Mouse (Mus musculus) stomach, embryonic 14.5 days (tissue): ENCODE measurements around the gene Adprh. TPM values are rescaled to one million over a fixed set of nuclear protein-coding genes. Genes with fewer than 3 reads are reported as not detected.

Experiments used
- ATAC-seq: fragments of 200-750 bp; cut with Nextera tagmentation; 2 replicates; pipeline ENCODE4 v1.8.0; 2017; ENCODE audit warnings: low read depth, moderate TSS enrichment; ENCODE audit not compliant: insufficient number of reproducible peaks, insufficient read depth, low FRiP score
- H3K27ac ChIP-seq: fragments of 300-500 bp; sonication (generic); 2 replicates; pipeline ENCODE4 v1.5.1; 2014; ENCODE audit warnings: mild to moderate bottlenecking, low read length, moderate library complexity, mixed read lengths
- H3K27me3 ChIP-seq: fragments of 300-500 bp; sonication (generic); 2 replicates; pipeline ENCODE4 v1.6.1; 2014; ENCODE audit warnings: low read length, control low read depth, mixed read lengths; ENCODE audit not compliant: control insufficient read depth, insufficient read depth
- H3K36me3 ChIP-seq: fragments of 300-500 bp; sonication (generic); 2 replicates; pipeline ENCODE4 v1.6.1; 2014; ENCODE audit warnings: mild to moderate bottlenecking, control low read depth, low read length, moderate library complexity, mixed read lengths; ENCODE audit not compliant: control insufficient read depth, insufficient read depth
- H3K4me1 ChIP-seq: fragments of 300-500 bp; sonication (generic); 2 replicates; pipeline ENCODE4 v1.6.1; 2014; ENCODE audit warnings: low read length, control low read depth, mixed read lengths; ENCODE audit not compliant: control insufficient read depth, insufficient read depth
- H3K4me2 ChIP-seq: fragments of 300-500 bp; sonication (generic); replicated peaks from 2 replicates; pipeline ENCODE4 v1.6.1; 2014; ENCODE audit warnings: low read depth, low read length, control low read depth
- H3K4me3 ChIP-seq: fragments of 300-500 bp; sonication (generic); 2 replicates; pipeline ENCODE4 v1.5.1; 2014; ENCODE audit warnings: low read depth, low read length, control low read depth
- H3K9ac ChIP-seq: fragments of 300-500 bp; sonication (generic); replicated peaks from 2 replicates; pipeline ENCODE4 v1.6.1; 2014; ENCODE audit warnings: low read depth, mild to moderate bottlenecking, control low read depth, low read length, moderate library complexity, mixed read lengths
- H3K9me3 ChIP-seq: fragments of 300-500 bp; sonication (generic); 2 replicates; pipeline ENCODE4 v1.6.1; 2016; ENCODE audit warnings: low read depth, low read length, control low read depth; ENCODE audit not compliant: control insufficient read depth
- WGBS: fragments of 180-500 bp; shearing (Covaris S2); extraction: QIAGEN DNeasy Blood & Tissue Kit; methylation state at CpG from one replicate; pipeline ENCODE4 v1.1.7; 2014; 5-methylcytosine and 5-hydroxymethylcytosine counted together
- polyA plus RNA-seq: library from polyadenylated mRNA; unstranded; fragments of >200 nt; fragmentation: Nextera tagmentation; extraction: Ambion mirVana; gene quantifications from 2 replicates; pipeline ENCODE4 v1.2.1, GENCODE M21; 2014

Gene Adprh
- polyA plus RNA-seq, 1 experiment from 2014 or later, result 93.6 TPM

DNA sequence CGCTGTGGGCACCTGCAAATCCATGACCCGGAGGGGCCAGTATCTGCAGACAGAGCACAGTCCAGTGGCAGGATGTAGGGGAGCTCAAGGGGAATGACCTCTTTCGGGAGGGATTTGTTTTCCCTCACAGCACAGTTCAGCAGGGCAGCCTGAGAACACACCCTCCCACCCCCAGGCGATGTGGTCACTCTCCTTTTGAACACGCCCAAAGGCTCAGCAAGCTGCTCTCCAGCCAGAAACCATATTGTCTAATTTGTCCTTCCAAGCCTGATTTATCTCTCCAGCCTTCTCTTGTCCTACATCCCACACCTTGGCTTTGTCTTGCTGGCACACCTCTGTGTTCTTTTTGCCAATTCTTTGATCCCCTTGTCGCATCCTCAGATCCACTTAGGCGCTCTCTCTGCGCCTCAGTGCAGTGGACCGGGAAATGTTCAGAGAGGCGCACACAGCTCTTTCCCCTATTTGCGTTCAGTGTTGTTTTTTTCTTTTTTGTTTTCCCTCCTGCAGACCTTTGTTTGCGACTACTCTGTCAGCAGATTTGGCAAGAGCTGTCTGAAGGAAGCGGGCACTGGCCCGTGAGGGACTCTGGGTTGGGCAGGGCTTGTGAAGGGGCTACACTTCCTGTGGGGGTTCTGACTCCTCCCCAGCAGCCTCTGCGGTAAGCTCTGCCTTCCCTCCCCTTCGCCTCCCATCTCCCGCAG lies 52.8 kb downstream of the Adprh start:
- WGBS, result 21% methylated on average over 17 of the region's 17 CpGs
- H3K27ac ChIP-seq, result no peak overlapping the region

DNA sequence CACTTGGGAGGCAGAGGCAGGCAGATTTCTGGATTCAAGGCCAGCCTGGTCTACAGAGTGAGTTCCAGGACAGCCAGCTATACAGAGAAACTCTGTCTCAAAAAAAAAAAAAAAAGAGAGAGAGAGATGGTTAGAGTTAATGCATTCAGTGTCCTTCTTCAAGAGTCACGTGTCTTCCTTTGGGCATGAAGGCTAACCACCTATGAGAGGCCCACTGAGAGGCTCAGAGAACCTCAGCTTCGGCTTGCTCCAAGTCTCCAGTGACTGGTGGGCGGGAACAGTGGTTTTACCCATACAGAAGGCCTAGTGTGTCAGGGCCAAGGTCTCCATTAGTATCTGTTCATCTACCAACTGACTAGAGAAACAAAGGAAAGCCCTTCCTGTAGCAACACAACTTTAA lies 53.4 kb downstream of the Adprh start:
- Histone ChIP-seq H3K9me3 (no peaks in the 10 kb centered on the region), H3K9ac (no peak overlapping the region), H3K36me3 (no peaks in the 10 kb centered on the region), H3K4me2 (peak overlapping the region; percentile 39; the same call in 1 of the 2 replicates), H3K4me1 (peaks cover 8% of the 10 kb centered on the region), H3K27me3 (no peaks in the 10 kb centered on the region), H3K4me3 (no peak overlapping the region), H3K27ac (no peak overlapping the region)
- 77% methylated on average over 3 of the region's 3 CpGs for WGBS
- ATAC-seq, result no peak

More for the DNA sequence above, 52.8 kb downstream of the Adprh start:
- Histone ChIP-seq H3K27me3 (no peaks in the 10 kb centered on the region), H3K4me2 (peak overlapping the region; percentile 39), H3K9ac (peak overlapping the region; percentile 12; the same call in 1 of the 2 replicates), H3K4me1 (peaks cover 8% of the 10 kb centered on the region), H3K9me3 (no peaks in the 10 kb centered on the region), H3K4me3 (peak overlapping the region; percentile 4), H3K36me3 (no peaks in the 10 kb centered on the region)
- ATAC-seq, result peak; percentile 81; the same call in 1 of the 2 replicates

GRCm38 (mm10) chr16:38398266-38398665 lies 54.2 kb downstream of the Adprh start:
- Histone ChIP-seq H3K27me3 (no peaks in the 10 kb centered on the region), H3K4me3 (no peak overlapping the region), H3K9me3 (no peaks in the 10 kb centered on the region), H3K27ac (no peak overlapping the region), H3K36me3 (no peaks in the 10 kb centered on the region), H3K4me1 (peaks cover 8% of the 10 kb centered on the region), H3K4me2 (no peak overlapping the region), H3K9ac (no peak overlapping the region)
- 91% methylated on average over 6 of the region's 6 CpGs for WGBS
- ATAC-seq, result no peak

DNA sequence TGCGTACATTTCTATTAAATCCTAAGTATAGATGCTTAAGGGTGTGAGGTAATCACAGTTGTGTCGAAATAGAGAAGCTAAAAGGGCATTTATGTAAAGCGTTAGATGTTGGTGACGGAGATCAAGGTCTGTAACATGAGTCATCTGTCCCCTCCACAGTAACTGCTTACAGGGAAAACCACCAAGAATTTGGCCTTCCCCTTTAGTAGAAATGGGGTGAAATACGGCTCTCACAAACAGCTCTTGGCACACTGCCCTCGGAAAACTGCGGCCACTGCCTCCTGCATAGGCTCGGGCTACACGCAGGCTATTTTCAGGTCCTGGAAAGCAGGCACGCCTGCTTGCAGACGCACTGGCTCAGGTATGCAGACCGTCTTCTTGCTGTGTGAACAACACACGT lies 56.3 kb downstream of the Adprh start:
- no peak overlapping the region for H3K4me2 ChIP-seq
- no peak overlapping the region for H3K9ac ChIP-seq
- H3K36me3 ChIP-seq, result no peaks in the 10 kb centered on the region
- H3K4me1 ChIP-seq, result peaks cover 8% of the 10 kb centered on the region
- 34% methylated on average over 13 of the region's 13 CpGs for WGBS
- H3K27me3 ChIP-seq, result no peaks in the 10 kb centered on the region
- no peak for ATAC-seq
- no peak overlapping the region for H3K27ac ChIP-seq
- no peaks in the 10 kb centered on the region for H3K9me3 ChIP-seq
- no peak overlapping the region for H3K4me3 ChIP-seq

DNA sequence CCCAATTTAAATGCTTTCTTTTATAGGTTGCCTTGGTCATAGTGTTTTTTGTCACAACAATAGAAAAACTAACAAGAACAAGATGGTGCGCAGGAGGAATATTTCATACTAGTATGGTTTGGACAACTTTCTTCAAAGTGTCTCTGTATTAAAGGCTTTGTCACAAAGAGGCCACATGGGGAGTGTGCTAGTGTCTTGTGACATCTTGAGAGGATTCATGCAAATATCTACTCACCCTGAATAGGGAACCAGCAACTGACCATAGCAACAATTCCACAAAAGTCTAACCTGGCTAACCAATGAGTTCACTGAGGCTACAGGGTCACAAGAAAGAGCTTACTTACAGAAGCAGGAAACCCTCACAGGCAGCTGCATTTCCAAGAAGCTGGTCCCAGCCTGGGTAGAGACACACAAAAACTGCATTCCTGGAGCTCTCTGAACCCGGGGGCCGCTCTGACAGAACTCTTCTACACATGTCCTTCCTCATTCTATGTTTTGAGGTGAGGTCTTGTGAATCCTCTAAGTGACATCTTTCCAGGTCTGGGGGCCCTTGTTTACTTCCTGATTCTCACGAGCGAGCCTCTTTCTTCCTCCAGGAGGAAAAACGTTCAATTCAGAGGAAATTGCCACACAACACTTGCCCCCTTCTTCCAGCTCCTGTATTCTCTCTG lies 57.3 kb downstream of the Adprh start:
- no peak for ATAC-seq
- no peak overlapping the region for H3K9ac ChIP-seq
- H3K4me1 ChIP-seq, result peaks cover 6% of the 10 kb centered on the region
- H3K4me3 ChIP-seq, result no peak overlapping the region
- no peak overlapping the region for H3K4me2 ChIP-seq
- no peaks in the 10 kb centered on the region for H3K9me3 ChIP-seq
- no peaks in the 10 kb centered on the region for H3K36me3 ChIP-seq
- H3K27me3 ChIP-seq, result no peaks in the 10 kb centered on the region
- no peak overlapping the region for H3K27ac ChIP-seq
- WGBS, result 69% methylated on average over 6 of the region's 6 CpGs

DNA sequence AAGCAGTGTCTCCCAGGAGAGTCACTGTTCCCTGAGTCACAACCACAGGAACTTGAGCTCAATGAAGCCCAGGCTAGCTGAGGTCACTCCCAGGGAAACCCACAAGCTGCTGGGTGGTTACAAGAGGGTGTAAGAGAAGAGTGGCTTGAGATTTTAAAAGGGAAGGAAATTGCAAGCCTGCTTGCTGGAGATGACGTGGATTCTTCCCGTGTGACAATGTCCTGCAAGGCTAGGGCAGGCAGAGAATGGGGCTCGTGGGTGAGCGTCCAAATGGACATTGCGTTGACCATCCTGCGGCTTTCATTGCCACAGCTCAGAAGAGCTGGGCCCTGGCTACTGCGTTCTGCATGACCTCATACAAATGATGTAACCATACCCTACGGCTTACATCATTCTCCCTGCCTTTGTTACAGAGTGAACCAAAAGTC lies 58.3 kb downstream of the Adprh start:
- WGBS, result 85% methylated on average over 8 of the region's 8 CpGs
- Histone ChIP-seq H3K4me3 (no peak overlapping the region), H3K4me1 (peaks cover under 1% of the 10 kb centered on the region; the same call in 1 of the 2 replicates)

More for the DNA sequence above, 58.3 kb downstream of the Adprh start:
- Histone ChIP-seq H3K9ac (no peak overlapping the region), H3K9me3 (no peaks in the 10 kb centered on the region), H3K27me3 (no peaks in the 10 kb centered on the region), H3K36me3 (no peaks in the 10 kb centered on the region), H3K4me2 (no peak overlapping the region), H3K27ac (no peak overlapping the region)
- no peak for ATAC-seq

Other genes starting within 250 kb of the Adprh start
- 2.6 and 4.1 TPM in 2 replicates for gene Nr1i2, start 157.9 kb downstream of the Adprh start, polyA plus RNA-seq
- gene Maats1, start 110.6 kb downstream of the Adprh start, polyA plus RNA-seq, result 0.18 TPM in 1 of 2 replicates, not detected in the other
- gene Cox17, start 105.7 kb downstream of the Adprh start, polyA plus RNA-seq, result 135 and 147 TPM in 2 replicates
- not detected in 2 replicates for gene Gm21987, start 105.7 kb downstream of the Adprh start, polyA plus RNA-seq
- gene Popdc2, start 90.5 kb downstream of the Adprh start, polyA plus RNA-seq, result 5.4 and 5.7 TPM in 2 replicates
- 0.71 TPM in 1 of 2 replicates, not detected in the other for gene Pla1a, start 19.6 kb downstream of the Adprh start, polyA plus RNA-seq
- 0.43 and 0.49 TPM in 2 replicates for gene Cd80, start 2.9 kb upstream of the Adprh start, polyA plus RNA-seq
- gene Timmdc1, start 70.0 kb upstream of the Adprh start, polyA plus RNA-seq, result 23.8 and 25.5 TPM in 2 replicates
- gene Poglut1, start 97.6 kb upstream of the Adprh start, polyA plus RNA-seq, result 56.9 and 58.8 TPM in 2 replicates
- gene Tmem39a, start 106.0 kb upstream of the Adprh start, polyA plus RNA-seq, result 119 and 133 TPM in 2 replicates